Mouse (Mus musculus): ENCODE data around the gene Siae.

The Siae gene

GRCm38 (mm10) chr9:37572204-37572876, 16.8 kb downstream of the Siae start:
- DNase-seq: no peak

GRCm38 (mm10) chr9:37576436-37576930, 21.0 kb downstream of the Siae start:
- no peak for DNase-seq

GRCm38 (mm10) chr9:37583594-37583993, 28.1 kb downstream of the Siae start:
- no peak for DNase-seq

GRCm38 (mm10) chr9:37586718-37587117, 31.2 kb downstream of the Siae start:
- DNase-seq: no peak

GRCm38 (mm10) chr9:37590381-37590780, 34.9 kb downstream of the Siae start:
- DNase-seq: no peak

- no peak for DNase-seq
Measured at GRCm38 (mm10) chr9:37592025-37592424, 36.5 kb downstream of the Siae start.

GRCm38 (mm10) chr9:37592633-37593032, 37.1 kb downstream of the Siae start:
- DNase-seq: no peak

GRCm38 (mm10) chr9:37593690-37594089, 38.2 kb downstream of the Siae start:
- DNase-seq: no peak

- DNase-seq: no peak
Measured at GRCm38 (mm10) chr9:37595570-37595969, 40.1 kb downstream of the Siae start.

GRCm38 (mm10) chr9:37598637-37599036, 43.1 kb downstream of the Siae start:
- no peak for DNase-seq

- DNase-seq: no peak
Measured at GRCm38 (mm10) chr9:37600538-37601205, 45.2 kb downstream of the Siae start.

GRCm38 (mm10) chr9:37605089-37605488, 49.6 kb downstream of the Siae start:
- no peak for DNase-seq

- DNase-seq: no peak
Measured at GRCm38 (mm10) chr9:37609558-37609957, 54.1 kb downstream of the Siae start.

- DNase-seq: peak; percentile 88
Measured at GRCm38 (mm10) chr9:37613182-37613910, 57.8 kb downstream of the Siae start, which contains the start of gene Spa17. Gene Spa17 (minus strand): TSS chr9:37613722.

GRCm38 (mm10) chr9:37613911-37614280, 58.4 kb downstream of the Siae start:
- DNase-seq: no peak

GRCm38 (mm10) chr9:37614316-37614715, 58.8 kb downstream of the Siae start:
- DNase-seq: no peak

GRCm38 (mm10) chr9:37615220-37615619, 59.7 kb downstream of the Siae start:
- no peak for DNase-seq

GRCm38 (mm10) chr9:37616770-37617169, 61.3 kb downstream of the Siae start:
- DNase-seq: peak; percentile 18

GRCm38 (mm10) chr9:37621290-37621689, 65.8 kb downstream of the Siae start:
- DNase-seq: no peak

- no peak for DNase-seq
Measured at GRCm38 (mm10) chr9:37623981-37624380, 68.5 kb downstream of the Siae start.

- DNase-seq: no peak
Measured at GRCm38 (mm10) chr9:37624502-37624901, 69.0 kb downstream of the Siae start.

- DNase-seq: no peak
Measured at GRCm38 (mm10) chr9:37625129-37625528, 69.6 kb downstream of the Siae start.

GRCm38 (mm10) chr9:37625641-37626040, 70.1 kb downstream of the Siae start:
- no peak for DNase-seq

- peak; percentile 53 for DNase-seq
Measured at GRCm38 (mm10) chr9:37626103-37626567, 70.6 kb downstream of the Siae start.
